Mouse (Mus musculus) megakaryocyte-erythroid progenitor cell, adult 5-6 weeks (primary cell): Measurements from ENCODE around the gene Gm8251. TPM values are rescaled to one million over a fixed set of nuclear protein-coding genes. Genes with fewer than 3 reads are reported as not detected.

Experiments
- total RNA-seq, 2 experiments: library from RNA; stranded (forward) in 1 of 2; stranded (reverse) in 1 of 2; fragments of 200-1000, 215-1000 nt in 1 of 2; fragments of >200 nt in 1 of 2; fragmentation: Nextera tagmentation in 1 of 2; gene quantifications; 2 replicates each; pipeline ENCODE4 v1.2.3; 2014 to 2017

Gene Gm8251
- total RNA-seq, 2 experiments from 2014 or later = 0.19 to 0.72 TPM

Other genes with a start within 250 kb of the Gm8251 start
- gene Uxs1, start 234.1 kb downstream of the Gm8251 start, total RNA-seq (2014; fragmentation: Nextera tagmentation) = 15.3 and 34.0 TPM in 2 replicates
- gene Uxs1, start 234.1 kb downstream of the Gm8251 start, total RNA-seq (2017) = 20.8 and 40.2 TPM in 2 replicates
- gene Tpp2, start 128.3 kb downstream of the Gm8251 start, total RNA-seq (2014; fragmentation: Nextera tagmentation) = 73.5 and 86.8 TPM in 2 replicates
- 127 and 129 TPM in 2 replicates for gene Tpp2, start 128.3 kb downstream of the Gm8251 start, total RNA-seq (2017)
- not detected in 2 replicates for gene Mettl21c, start 41.9 kb downstream of the Gm8251 start, total RNA-seq (2014; fragmentation: Nextera tagmentation)
- 0.66 TPM in 1 of 2 replicates, not detected in the other for gene Mettl21c, start 41.9 kb downstream of the Gm8251 start, total RNA-seq (2017)
- gene Tex30, start 40.5 kb upstream of the Gm8251 start, total RNA-seq (2014; fragmentation: Nextera tagmentation) = 76.5 and 92.0 TPM in 2 replicates
- gene Tex30, start 40.5 kb upstream of the Gm8251 start, total RNA-seq (2017) = 115 and 118 TPM in 2 replicates
- 21.6 and 27.2 TPM in 2 replicates for gene Kdelc1, start 56.9 kb upstream of the Gm8251 start, total RNA-seq (2014; fragmentation: Nextera tagmentation)
- gene Kdelc1, start 56.9 kb upstream of the Gm8251 start, total RNA-seq (2017) = 20.1 and 22.8 TPM in 2 replicates
- 5.4 and 7.1 TPM in 2 replicates for gene Bivm, start 57.0 kb upstream of the Gm8251 start, total RNA-seq (2014; fragmentation: Nextera tagmentation)
- gene Bivm, start 57.0 kb upstream of the Gm8251 start, total RNA-seq (2017) = 6.7 and 11.7 TPM in 2 replicates
- 16.9 and 19.3 TPM in 2 replicates for gene Ercc5, start 85.8 kb upstream of the Gm8251 start, total RNA-seq (2014; fragmentation: Nextera tagmentation)
- 16.0 and 18.5 TPM in 2 replicates for gene Ercc5, start 85.8 kb upstream of the Gm8251 start, total RNA-seq (2017)
- gene Mettl21e, start 157.0 kb upstream of the Gm8251 start, total RNA-seq (2014; fragmentation: Nextera tagmentation) = not detected in 2 replicates
- not detected in 2 replicates for gene Mettl21e, start 157.0 kb upstream of the Gm8251 start, total RNA-seq (2017)